Mouse (Mus musculus) induced T-regulatory cell, adult 2 months (primary cell): ENCODE results near the gene Epm2a.

Experiments used
- DNase-seq: peaks from one replicate; pipeline ENCODE4 v3.0.0-alpha.2; 2012; ENCODE audit warnings: low read depth

Epm2a gene

GRCm38 (mm10) chr10:11429059-11429812 is 86.0 kb downstream of the Epm2a start:
- no peak for DNase-seq

GRCm38 (mm10) chr10:11436961-11437360 is 93.8 kb downstream of the Epm2a start:
- no peak for DNase-seq

GRCm38 (mm10) chr10:11438461-11438860 is 95.3 kb downstream of the Epm2a start:
- no peak for DNase-seq

- no peak for DNase-seq
These were observed 96.1 kb downstream of the Epm2a start for GRCm38 (mm10) chr10:11439342-11439741.

GRCm38 (mm10) chr10:11449556-11450305 is 106.5 kb downstream of the Epm2a start:
- DNase-seq, result peak; percentile 64

- DNase-seq, result no peak
These were observed 109.3 kb downstream of the Epm2a start for GRCm38 (mm10) chr10:11452537-11452936.

GRCm38 (mm10) chr10:11457445-11457844 is 114.2 kb downstream of the Epm2a start:
- DNase-seq, result peak; percentile 6

GRCm38 (mm10) chr10:11491956-11492355 is 148.8 kb downstream of the Epm2a start:
- DNase-seq, result peak; percentile 89
